Mouse (Mus musculus) heart, postnatal 0 days (tissue): ENCODE measurements at regions not wholly inside any gene's neighbourhood (a gene's known extent, or its start where the extent isn't known, plus 50 kb on each side); places are given as distances from the start of the nearest gene placed in this dataset.

ENCODE experiments used
- ATAC-seq: fragments of 200-750 bp; cut with Nextera tagmentation; 2 replicates; pipeline ENCODE4 v1.8.0; 2017; ENCODE audit warnings: low read depth, moderate number of reproducible peaks, moderate library complexity; ENCODE audit not compliant: insufficient read depth
- DNase-seq: peaks from one replicate; pipeline ENCODE4 v3.0.0-alpha.2; 2016; ENCODE audit warnings: low spot score
- H3K27ac ChIP-seq: fragments of 300-500 bp; sonication (generic); 2 replicates; pipeline ENCODE4 v1.5.1; 2014; ENCODE audit warnings: low read depth, mild to moderate bottlenecking
- H3K27me3 ChIP-seq: fragments of 300-500 bp; sonication (generic); 2 replicates; pipeline ENCODE4 v1.6.1; 2014; ENCODE audit warnings: low read length, mixed read lengths; ENCODE audit not compliant: control insufficient read depth, insufficient read depth
- H3K36me3 ChIP-seq: fragments of 300-500 bp; sonication (generic); replicated peaks from 2 replicates; pipeline ENCODE4 v1.6.1; 2014; ENCODE audit warnings: low read length, mixed read lengths; ENCODE audit not compliant: control insufficient read depth, insufficient read depth
- H3K4me1 ChIP-seq: fragments of 300-500 bp; sonication (generic); 2 replicates; pipeline ENCODE4 v1.6.1; 2014; ENCODE audit warnings: antibody characterized with exemption; ENCODE audit not compliant: control insufficient read depth, insufficient read depth
- H3K4me2 ChIP-seq: fragments of 300-500 bp; sonication (generic); 2 replicates; pipeline ENCODE4 v1.6.1; 2014; ENCODE audit warnings: low read depth, mild to moderate bottlenecking, low read length, moderate library complexity
- H3K4me3 ChIP-seq: fragments of 300-500 bp; sonication (generic); 2 replicates; pipeline ENCODE4 v1.5.1; 2014; ENCODE audit warnings: low read depth, low read length
- H3K9ac ChIP-seq: fragments of 300-500 bp; sonication (generic); replicated peaks from 2 replicates; pipeline ENCODE4 v1.6.1; 2014; ENCODE audit warnings: low read depth, low read length, mixed read lengths
- H3K9me3 ChIP-seq: fragments of 300-500 bp; sonication (generic); replicated peaks from 2 replicates; pipeline ENCODE4 v1.6.1; 2016; ENCODE audit warnings: low read length; ENCODE audit not compliant: control insufficient read depth
- CTCF ChIP-seq: IDR thresholded peaks from 2 replicates; pipeline ENCODE4 v1.5.1; 2016; ENCODE audit warnings: antibody characterized with exemption, control low read depth, low read depth
- EP300 ChIP-seq: IDR thresholded peaks from 2 replicates; pipeline ENCODE4 v1.6.1; 2016; ENCODE audit warnings: antibody characterized with exemption, low read depth
- WGBS: fragments of 180-500 bp; shearing (Covaris S2); extraction: QIAGEN DNeasy Blood & Tissue Kit; methylation state at CpG from one replicate; pipeline ENCODE4 v1.1.7; 2014; 5-methylcytosine and 5-hydroxymethylcytosine counted together

- ATAC-seq (no peak), DNase-seq (no peak)
- TF ChIP-seq CTCF, result no peak
- no peak for TF ChIP-seq EP300
- H3K36me3 ChIP-seq, result no peaks in the 10 kb centered on the region
- H3K4me1 ChIP-seq, result no peaks in the 10 kb centered on the region
- H3K4me2 ChIP-seq, result no peak overlapping the region
- H3K4me3 ChIP-seq, result no peak overlapping the region
- H3K9me3 ChIP-seq, result no peaks in the 10 kb centered on the region
- 70% methylated on average over 4 of the region's 4 CpGs for WGBS
- H3K27me3 ChIP-seq, result no peaks in the 10 kb centered on the region
- H3K27ac ChIP-seq, result no peak overlapping the region
- no peak overlapping the region for H3K9ac ChIP-seq
Observed at GRCm38 (mm10) chr16:97686561-97686960, 75.6 kb upstream of the Tmprss2 start.

DNA sequence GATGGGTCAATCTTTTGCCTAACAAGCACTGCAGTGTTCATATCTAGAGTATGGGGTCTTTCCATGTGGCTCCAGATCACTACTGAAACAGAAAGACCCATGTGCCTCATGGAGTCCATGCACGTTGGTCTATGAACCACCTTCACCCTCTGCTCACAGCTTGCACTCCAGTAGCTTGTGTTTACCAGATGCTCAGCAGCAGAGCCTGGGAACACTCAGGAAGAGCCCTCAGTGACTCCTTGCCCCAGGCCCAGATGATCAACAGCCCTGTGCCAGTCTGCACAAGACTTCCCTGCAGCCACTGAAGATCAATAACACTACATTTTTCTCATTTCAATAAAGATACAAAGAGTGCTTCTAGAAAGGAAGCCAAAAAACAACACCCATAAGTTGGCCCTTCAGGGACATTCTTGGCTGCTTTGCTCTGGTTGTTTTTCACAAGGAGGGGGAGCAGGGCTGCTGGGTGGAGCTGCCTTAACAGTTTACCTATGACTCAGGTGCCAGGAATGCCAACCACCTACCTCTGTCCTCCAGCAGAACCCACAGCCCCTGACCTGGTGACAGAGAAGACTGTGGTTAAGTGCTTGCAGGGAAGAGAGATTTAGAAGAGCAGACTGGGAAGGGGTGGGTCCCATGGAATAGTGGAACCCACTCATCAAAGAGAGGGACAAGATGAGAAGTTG lies 74.7 kb upstream of the Tmprss2 start:
- Histone ChIP-seq H3K9ac (no peak overlapping the region), H3K36me3 (no peaks in the 10 kb centered on the region), H3K4me2 (no peak overlapping the region), H3K27ac (no peak overlapping the region), H3K4me3 (no peak overlapping the region), H3K4me1 (no peaks in the 10 kb centered on the region), H3K27me3 (no peaks in the 10 kb centered on the region), H3K9me3 (no peaks in the 10 kb centered on the region)
- TF ChIP-seq EP300, result no peak
- no peak for ATAC-seq
- WGBS, result 74% methylated on average over 1 of the region's 1 CpGs
- no peak for DNase-seq

GRCm38 (mm10) chr16:97681191-97681590 lies 70.2 kb upstream of the Tmprss2 start:
- TF ChIP-seq EP300 (no peak), CTCF (no peak)
- Histone ChIP-seq H3K4me3 (no peak overlapping the region), H3K9me3 (no peaks in the 10 kb centered on the region), H3K36me3 (no peaks in the 10 kb centered on the region), H3K9ac (no peak overlapping the region), H3K27ac (no peak overlapping the region), H3K4me1 (no peaks in the 10 kb centered on the region), H3K4me2 (no peak overlapping the region), H3K27me3 (no peaks in the 10 kb centered on the region)
- ATAC-seq (no peak), DNase-seq (no peak)
- 67% methylated on average over 6 of the region's 6 CpGs for WGBS

DNA sequence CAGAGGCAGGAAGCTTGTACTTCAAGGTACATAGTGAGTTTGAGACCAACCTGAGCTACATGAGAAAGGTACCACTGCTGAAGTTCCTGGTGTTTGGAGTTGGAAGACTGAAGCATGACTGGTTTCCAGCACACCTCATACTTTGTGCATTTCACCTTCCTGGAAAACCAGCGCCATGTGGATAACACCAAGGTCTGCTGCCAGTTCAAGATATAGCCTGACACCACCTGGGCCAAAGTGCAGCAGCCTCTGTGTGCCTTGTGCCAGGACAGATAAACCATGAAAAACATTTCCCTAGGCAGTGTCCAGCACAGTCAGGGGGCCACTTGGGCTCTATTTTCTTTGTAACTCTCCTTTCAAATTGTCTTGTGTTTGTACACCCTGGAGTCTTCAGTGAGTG lies 68.8 kb upstream of the Tmprss2 start:
- no peak for ATAC-seq
- no peak for DNase-seq
- H3K9me3 ChIP-seq, result no peaks in the 10 kb centered on the region
- no peaks in the 10 kb centered on the region for H3K27me3 ChIP-seq
- H3K4me1 ChIP-seq, result no peaks in the 10 kb centered on the region
- H3K27ac ChIP-seq, result no peak overlapping the region
- H3K4me3 ChIP-seq, result no peak overlapping the region
- WGBS, result 50% methylated on average over 1 of the region's 1 CpGs
- no peak for TF ChIP-seq CTCF
- no peak for TF ChIP-seq EP300
- H3K9ac ChIP-seq, result no peak overlapping the region
- H3K4me2 ChIP-seq, result no peak overlapping the region
- no peaks in the 10 kb centered on the region for H3K36me3 ChIP-seq

- no peaks in the 10 kb centered on the region for H3K36me3 ChIP-seq
- H3K4me2 ChIP-seq, result no peak overlapping the region
- no peaks in the 10 kb centered on the region for H3K9me3 ChIP-seq
- no peak overlapping the region for H3K9ac ChIP-seq
- no peak for DNase-seq
- H3K4me1 ChIP-seq, result no peaks in the 10 kb centered on the region
- TF ChIP-seq EP300 (no peak), CTCF (no peak)
- WGBS, result 65% methylated on average over 2 of the region's 2 CpGs
- H3K27me3 ChIP-seq, result no peaks in the 10 kb centered on the region
- no peak overlapping the region for H3K27ac ChIP-seq
- H3K4me3 ChIP-seq, result no peak overlapping the region
- ATAC-seq, result no peak
Observed at GRCm38 (mm10) chr16:97679252-97679651, 68.3 kb upstream of the Tmprss2 start.

DNA sequence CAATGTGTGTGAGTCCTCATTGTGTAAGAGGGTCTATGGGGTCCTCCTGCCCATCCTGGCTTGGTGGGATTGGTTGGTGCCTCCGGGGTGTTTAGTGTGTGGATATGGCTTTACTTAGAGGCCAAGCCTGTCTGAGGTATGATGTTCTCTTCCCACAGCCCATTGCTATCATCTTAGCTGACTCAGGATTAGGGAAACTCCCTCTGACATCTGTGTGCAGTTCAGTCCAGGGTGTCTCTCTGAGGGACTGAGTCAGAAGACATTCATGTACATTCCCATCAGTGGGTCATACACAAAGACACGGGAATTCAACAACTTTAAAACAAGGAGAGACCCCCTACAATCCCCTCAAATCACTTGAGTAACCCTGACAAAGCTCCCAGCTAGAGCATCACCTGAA lies 66.6 kb upstream of the Tmprss2 start:
- H3K9ac ChIP-seq, result no peak overlapping the region
- TF ChIP-seq EP300 (no peak), CTCF (no peak)
- no peak for DNase-seq
- no peak overlapping the region for H3K27ac ChIP-seq
- no peaks in the 10 kb centered on the region for H3K4me1 ChIP-seq
- no peak for ATAC-seq
- 48% methylated on average over 2 of the region's 2 CpGs for WGBS
- no peak overlapping the region for H3K4me3 ChIP-seq
- no peaks in the 10 kb centered on the region for H3K27me3 ChIP-seq
- no peaks in the 10 kb centered on the region for H3K9me3 ChIP-seq
- no peak overlapping the region for H3K4me2 ChIP-seq
- no peaks in the 10 kb centered on the region for H3K36me3 ChIP-seq
